Mouse (Mus musculus): ENCODE measurements around the gene Nek1.
"Not testable (repeated sequence)": the region's sequence is repeated elsewhere in the genome, so short reads cannot be mapped to it uniquely, and the experiment has no call there.

The Nek1 gene

DNA sequence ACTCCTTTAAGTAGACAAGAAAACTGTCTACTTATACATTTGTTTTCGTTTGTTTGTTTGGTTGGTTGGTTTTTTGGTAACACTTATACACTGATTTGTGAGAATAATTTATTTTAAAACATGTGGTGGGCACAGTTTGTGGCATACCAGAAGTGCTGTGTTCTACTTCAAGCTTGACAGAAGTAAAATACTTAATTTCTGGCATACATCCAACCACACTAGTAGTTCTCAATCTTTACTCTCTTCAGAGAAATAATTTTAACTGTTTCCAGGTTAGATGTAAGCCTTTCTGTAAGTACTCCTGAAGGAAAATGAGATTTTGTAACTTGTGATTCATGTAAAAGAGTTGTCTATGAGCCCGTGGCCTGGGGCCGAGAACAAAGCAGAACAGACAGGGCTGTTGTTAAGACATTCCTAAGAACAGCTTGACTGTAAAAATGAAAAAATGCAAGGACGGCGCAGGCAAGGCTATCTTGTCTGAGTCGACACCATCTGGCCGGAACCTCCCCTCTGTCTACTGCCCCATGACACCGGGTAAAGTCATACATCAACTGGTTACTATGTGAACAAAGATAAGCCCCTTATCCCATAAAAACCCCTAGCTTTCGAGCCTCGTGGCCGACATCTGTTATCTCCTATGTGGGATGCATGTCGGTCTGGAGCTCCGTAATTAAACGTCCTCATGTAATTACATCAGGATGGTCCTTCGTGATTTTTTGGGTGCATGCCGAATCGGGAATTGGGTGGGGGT lies 8.6 kb upstream of the Nek1 start:
- DNase-seq, result not testable (repeated sequence)

DNA sequence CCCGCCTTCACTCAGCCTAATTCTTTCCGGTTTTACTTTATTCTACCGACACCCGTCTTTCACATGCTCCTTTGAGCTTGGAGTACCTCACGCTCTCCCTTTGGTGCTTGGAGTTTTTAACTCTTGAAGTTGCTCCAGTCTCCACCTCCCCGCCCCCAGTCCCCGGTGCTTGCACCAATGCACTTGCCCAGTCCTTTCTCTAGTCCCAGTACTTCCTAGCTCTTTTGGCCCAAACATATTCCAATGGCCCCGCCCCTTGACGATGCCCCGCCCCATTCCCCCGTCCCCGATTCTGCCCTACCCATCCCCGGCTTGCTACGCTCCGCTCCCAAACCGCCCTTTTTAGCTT lies 460 bp upstream of the Nek1 start:
- peak; percentile 81 to 82 for DNase-seq

DNA sequence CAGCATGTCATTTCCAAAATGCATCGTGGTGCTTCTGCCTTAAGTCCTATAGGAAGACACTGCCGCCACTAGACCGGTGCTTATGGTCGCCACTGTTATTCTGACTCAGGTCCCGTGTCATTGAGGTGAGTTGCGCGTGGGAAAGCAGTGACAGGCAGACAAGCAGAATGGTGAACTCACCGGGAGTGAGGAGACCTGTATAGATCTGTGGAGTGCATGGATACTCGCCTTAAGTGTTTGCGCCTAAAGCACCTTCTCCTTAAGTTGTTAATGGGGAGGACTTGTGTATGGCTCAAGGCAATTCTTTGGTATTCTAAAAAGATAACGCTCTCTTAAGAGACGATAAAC lies 618 bp downstream of the Nek1 start:
- no peak for DNase-seq

- no peak for DNase-seq
Measured at GRCm38 (mm10) chr8:60996468-60996867, 3.5 kb downstream of the Nek1 start.

GRCm38 (mm10) chr8:61041951-61042350 lies 49.0 kb downstream of the Nek1 start:
- DNase-seq, result peak; percentile 34 to 67

DNA sequence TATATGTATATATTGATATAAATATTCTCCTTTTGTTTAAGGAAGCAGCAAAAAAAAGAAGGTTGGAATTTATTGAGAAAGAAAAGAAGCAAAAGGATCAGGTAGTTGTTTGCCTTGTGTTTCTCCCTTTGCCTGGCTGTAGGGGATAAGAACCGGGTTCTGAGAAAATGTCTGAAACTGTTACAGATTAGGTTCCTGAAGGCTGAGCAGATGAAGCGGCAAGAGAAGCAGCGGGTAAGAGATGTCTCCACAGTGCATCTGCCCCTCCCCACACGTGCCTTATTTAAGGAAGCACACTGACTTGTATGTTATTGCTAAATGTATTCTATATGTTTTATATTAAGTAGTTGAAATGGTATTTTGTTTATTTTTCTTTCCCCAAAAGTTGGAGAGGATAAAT lies 50.9 kb downstream of the Nek1 start:
- DNase-seq, result no peak

GRCm38 (mm10) chr8:61046816-61047215 lies 53.8 kb downstream of the Nek1 start:
- DNase-seq, result no peak

- no peak for DNase-seq
Measured at GRCm38 (mm10) chr8:61053017-61053416, 60.0 kb downstream of the Nek1 start.

DNA sequence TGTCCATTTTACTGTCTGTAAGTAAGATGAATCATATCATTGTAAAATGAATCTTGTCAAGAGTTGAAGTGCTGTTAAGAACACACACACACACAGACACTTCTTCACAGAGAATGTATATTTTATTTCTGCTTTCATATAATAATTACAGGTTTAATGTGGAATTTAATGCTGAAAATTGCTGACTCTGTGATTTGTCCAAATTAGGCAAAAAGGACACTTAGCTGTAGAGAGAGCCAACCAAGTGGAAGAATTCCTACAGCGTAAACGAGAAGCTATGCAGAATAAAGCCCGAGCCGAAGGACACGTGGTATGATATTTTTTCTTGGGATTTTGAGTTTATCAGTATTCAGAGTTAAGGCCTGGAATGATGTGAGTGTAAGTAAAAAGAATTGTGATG lies 61.3 kb downstream of the Nek1 start:
- DNase-seq, result no peak

- peak in 1 of 2 experiments; percentile 2 for DNase-seq
Measured at GRCm38 (mm10) chr8:61056997-61057396, 64.0 kb downstream of the Nek1 start.

DNA sequence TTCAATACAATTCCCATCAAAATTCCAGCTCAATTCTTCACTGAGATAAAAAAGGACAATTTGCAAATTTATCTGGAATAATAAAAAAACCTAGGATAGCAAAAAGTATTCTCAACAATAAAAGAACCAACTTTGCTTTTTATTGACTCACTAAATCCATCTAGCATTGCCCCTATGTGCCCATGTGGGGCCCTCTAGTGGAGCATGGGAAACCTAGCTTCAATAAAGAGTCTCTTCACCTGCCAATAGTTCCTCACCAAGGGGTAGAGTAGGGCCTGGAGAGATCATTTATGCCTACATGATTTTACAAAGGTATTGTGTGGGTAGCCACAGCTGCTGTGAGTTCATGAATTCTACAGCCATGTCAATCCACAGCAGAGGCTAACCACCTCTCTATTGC lies 66.1 kb downstream of the Nek1 start:
- DNase-seq, result no peak

DNA sequence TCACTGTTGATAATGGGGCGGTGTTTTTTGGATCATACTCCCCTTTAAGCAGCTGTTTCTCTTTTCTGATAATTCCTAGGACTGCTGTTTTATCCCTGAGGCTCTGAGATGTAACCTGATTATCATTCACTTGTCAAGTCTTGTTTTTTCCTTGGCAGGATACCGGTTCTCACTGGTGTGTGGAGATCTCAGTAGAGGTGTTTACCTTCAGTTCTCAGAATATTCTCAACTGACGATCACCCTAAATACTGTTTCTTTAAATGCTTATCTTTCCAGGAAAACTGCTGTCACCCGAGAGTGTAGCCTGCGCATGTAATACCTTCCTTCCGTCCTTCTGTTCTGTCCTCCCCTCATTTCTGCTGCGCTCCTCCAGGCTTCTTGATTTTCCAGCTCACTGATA lies 67.4 kb downstream of the Nek1 start:
- no peak for DNase-seq

DNA sequence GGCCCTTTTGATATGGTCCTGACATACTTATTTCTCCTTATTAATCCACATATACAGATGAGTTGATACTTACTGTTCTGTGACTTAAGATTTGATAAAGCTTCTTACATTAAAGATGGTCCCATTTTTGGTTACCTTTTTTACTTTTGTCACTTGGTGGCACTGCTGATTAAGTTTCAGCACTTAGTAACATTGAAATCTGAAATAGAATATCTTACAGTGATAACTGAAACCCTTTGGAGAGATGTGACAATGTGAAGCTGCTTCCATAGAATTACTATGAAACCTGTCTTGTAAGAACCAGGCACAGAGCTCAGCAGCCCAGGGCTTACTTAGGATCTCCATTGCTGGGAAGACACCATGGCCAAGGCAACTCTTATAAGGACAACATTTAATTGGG lies 82.1 kb downstream of the Nek1 start:
- DNase-seq, result no peak

GRCm38 (mm10) chr8:61110496-61110895 lies 117.5 kb downstream of the Nek1 start:
- no peak for DNase-seq

DNA sequence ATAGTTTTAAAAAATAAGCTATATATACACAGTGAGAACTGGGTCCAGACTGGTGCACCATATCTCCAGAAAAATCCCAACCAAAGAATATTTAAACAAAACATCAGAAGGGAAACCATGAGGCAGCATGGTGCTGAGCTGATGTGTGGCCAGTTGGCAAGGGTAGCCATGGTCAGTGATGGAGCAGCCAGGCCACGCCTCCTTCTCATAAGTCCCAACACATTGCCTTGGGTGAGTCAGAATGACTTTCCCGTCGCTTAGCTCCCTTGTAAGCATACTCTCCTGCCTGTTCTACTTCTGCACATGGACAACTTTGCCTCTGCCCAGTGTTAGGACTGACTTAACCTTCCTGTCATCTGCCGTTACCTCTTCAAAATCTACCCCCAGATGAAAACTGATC lies 118.9 kb downstream of the Nek1 start:
- DNase-seq, result no peak

DNA sequence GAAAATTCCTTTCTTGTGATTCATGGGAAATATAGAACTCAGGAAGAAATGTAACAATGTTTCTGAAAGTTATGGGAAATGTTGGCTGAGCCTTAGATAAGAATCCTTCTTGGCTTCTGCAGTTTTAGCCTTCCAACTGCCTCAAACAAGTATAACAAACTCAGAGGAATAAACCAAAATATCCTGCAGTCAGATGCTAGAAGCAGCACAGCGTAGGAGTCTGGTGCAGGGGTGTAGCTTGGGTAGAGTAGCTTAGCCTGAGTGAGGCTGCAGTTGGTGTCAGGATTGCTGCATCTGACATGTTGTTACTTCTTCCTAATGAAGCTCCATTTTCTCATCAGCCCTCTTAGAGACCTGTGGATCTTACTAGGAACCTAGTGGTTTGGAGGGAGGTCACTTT lies 128.6 kb downstream of the Nek1 start:
- DNase-seq, result no peak

- no peak for DNase-seq
Measured at GRCm38 (mm10) chr8:61127299-61127861, 134.4 kb downstream of the Nek1 start.

- DNase-seq, result peak; percentile 8 to 18
Measured at GRCm38 (mm10) chr8:61132561-61133134, 139.7 kb downstream of the Nek1 start.

- DNase-seq, result no peak
Measured at GRCm38 (mm10) chr8:61141869-61142268, 148.9 kb downstream of the Nek1 start.

- no peak for DNase-seq
Measured at GRCm38 (mm10) chr8:61142302-61142701, 149.3 kb downstream of the Nek1 start.

- DNase-seq, result no peak
Measured at GRCm38 (mm10) chr8:61142845-61143244, 149.8 kb downstream of the Nek1 start.

DNA sequence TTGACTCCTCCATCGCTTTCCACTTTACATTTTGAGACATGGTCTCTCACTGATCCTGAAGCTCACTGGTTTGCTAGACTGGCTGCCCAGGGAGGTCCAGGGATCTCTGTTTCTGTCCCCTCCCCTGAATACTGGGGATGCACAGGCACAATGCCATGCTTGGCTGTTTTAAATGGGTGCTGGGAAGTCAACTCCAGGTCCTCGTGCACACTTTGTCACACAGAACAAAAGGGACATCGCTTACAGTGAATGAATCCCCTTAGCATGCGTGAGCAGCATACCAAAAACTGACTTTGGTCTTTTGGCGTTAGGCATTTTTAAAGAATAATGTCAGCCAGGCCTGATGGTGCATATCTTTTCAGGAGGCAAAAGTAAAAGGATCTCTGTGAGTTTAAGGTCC lies 155.7 kb downstream of the Nek1 start:
- no peak for DNase-seq

DNA sequence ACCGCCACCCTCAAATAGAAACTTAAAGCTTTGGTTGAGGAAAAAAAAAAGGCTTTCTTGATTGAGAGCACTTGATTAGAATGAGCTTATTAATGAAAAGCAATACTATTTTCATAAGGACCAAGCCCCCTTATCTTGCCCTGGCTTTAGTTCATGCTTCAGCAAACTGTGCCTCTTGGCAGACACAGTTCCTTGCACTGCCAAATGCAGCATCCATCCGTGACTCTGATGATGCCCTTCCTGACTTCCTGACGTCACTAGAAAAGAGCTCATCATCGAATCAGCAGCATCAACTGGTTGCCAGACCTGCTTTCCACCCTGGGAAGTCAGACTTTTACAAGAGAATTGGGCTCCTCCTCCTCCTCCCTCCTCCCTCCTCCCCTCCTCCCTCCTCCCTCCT lies 157.6 kb downstream of the Nek1 start:
- DNase-seq, result no peak

GRCm38 (mm10) chr8:61156406-61156805 lies 163.4 kb downstream of the Nek1 start:
- no peak for DNase-seq

DNA sequence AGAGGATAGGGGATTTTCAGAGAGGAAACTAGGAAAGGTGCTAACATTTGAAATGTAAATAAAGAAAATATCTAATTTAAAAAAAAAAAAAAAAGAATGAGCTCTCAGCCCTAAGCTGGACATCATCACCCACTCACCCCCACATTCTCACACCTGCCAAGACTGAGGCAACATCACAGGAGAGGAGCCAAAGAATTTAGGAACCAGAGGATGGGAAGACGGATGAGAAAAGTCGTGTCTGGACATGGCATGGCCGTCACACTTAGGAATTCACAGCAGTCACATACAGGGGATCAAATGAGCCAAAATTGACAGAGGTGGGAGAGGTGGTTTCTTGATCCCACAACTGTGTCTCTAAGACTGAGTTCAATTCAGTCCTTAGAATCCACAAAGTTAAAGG lies 165.5 kb downstream of the Nek1 start:
- DNase-seq, result no peak

Data from kidney, adult 8-10 months (tissue).